Comparison of ENCODE assay signal across 13 mouse cellular contexts in the genomic region with DNA sequence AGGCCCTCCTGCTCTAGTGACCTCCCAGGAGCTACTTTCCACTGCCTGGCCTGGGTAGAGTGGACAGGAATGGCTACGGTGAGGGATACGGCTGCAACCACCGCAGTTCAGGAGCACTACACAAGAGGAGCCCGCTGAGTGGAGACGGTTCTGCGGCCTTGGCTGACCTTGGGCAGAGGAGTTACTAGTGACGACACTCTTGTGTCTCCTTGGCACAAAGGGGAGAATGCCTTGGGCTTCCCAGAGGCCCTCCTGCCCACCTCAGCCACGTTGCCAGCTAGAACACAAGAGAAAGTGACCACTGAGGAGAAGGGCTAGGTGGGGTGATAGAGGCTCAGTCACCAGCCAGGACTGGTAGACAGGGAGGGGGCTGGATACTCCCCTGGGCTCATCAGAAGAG. TPM values are rescaled to one million over a fixed set of nuclear protein-coding genes. Genes with fewer than 3 reads are reported as not detected.
DNase-seq lines count a peak whose midpoint lies in the region; ATAC-seq and TF ChIP-seq lines count a peak whose summit lies in the region.
"Had no signal": no experiment of that assay in that cellular context is flagged by ENCODE, and none has a peak within 500 bp of the region (broad histone marks: within the 10 kb centered on the region; RNA-seq: fewer than 3 reads in every experiment).

No protein-coding gene starts in this region.

- no peak for TF ChIP-seq CTCF in gastrocnemius, adult 2 months (IDR thresholded peaks at IDR 0.05)
- TF ChIP-seq CTCF in kidney, postnatal 0 days (IDR thresholded peaks at IDR 0.05; ENCODE audit: low read depth), result no peak
- no peak for TF ChIP-seq CTCF in CH12.LX (conservative IDR thresholded peaks at IDR 0.05 in 1 of 2, IDR thresholded peaks at IDR 0.05 in 1 of 2; ENCODE audit: low read depth in 2 of 2, low read length in 2 of 2)

- in situ Hi-C loops in CH12.LX (cut with MboI; ENCODE audit: low pct_ligation_motif_present, low pct_unique_long_range_greater_than_20kb, low sequenced_read_pairs), result no loop called here

- H3K79me2 ChIP-seq in CH12.LX (replicated peaks; ENCODE audit: control insufficient read depth, extremely low read depth, insufficient read depth, poor library complexity, severe bottlenecking), result no peaks in the 10 kb centered on the region

- H3K36me3 ChIP-seq in kidney, postnatal 0 days (ENCODE audit: insufficient read depth, low read length), result no peaks in the 10 kb centered on the region
- H3K36me3 ChIP-seq in CH12.LX (replicated peaks in 1 of 2; ENCODE audit: control insufficient read depth in 1 of 2, insufficient read depth in 1 of 2, low read length in 1 of 2), result peaks cover 0 to 14% of the 10 kb centered on the region in 2 experiments
- no peaks in the 10 kb centered on the region for H3K36me3 ChIP-seq in limb, embryonic 10.5 days

- ATAC-seq in kidney, postnatal 0 days (replicated peaks; ENCODE audit: low FRiP score, low read depth), result no peak
- ATAC-seq: hindbrain, embryonic 16.5 days; midbrain, embryonic 16.5 days had no signal

- no peak for TF ChIP-seq EP300 in CH12.LX (IDR thresholded peaks at IDR 0.05; ENCODE audit: low read length)

- H3K27ac ChIP-seq in gastrocnemius, adult 2 months, result peak overlapping the region; percentile 79
- peak overlapping the region; percentile 44 for H3K27ac ChIP-seq in kidney, postnatal 0 days
- peak overlapping the region; percentile 84 for H3K27ac ChIP-seq in CH12.LX (ENCODE audit: insufficient read depth, low read depth)
- peak overlapping the region; percentile 44; the same call in 1 of the 2 replicates for H3K27ac ChIP-seq in limb, embryonic 10.5 days

- DNase-seq in gastrocnemius, adult 2 months, result peak; percentile 24
- no peak for DNase-seq in gastrocnemius, postnatal 36 days
- no peak for DNase-seq in kidney, postnatal 0 days (ENCODE audit: low spot score)
- no peak for DNase-seq in kidney, adult 11 months
- DNase-seq in CH12.LX (ENCODE audit: extremely low read depth), result no peak
- DNase-seq in limb, embryonic 10.5 days (ENCODE audit: low spot score), result no peak
- no peak for DNase-seq in right cerebral cortex, postnatal 10 days (ENCODE audit: low spot score in 2 of 2)
- DNase-seq in B cell, adult 2 months, result no peak
- DNase-seq: cerebellum, postnatal 36 days had no signal

- no peak overlapping the region for H3K9ac ChIP-seq in kidney, postnatal 0 days (ENCODE audit: low read depth, low read length)
- no peak overlapping the region for H3K9ac ChIP-seq in CH12.LX (ENCODE audit: insufficient read depth, low read depth)

- intact Hi-C loops in gastrocnemius, adult 2 months (cut with DNase I), result no loop called here
- intact Hi-C loops in gastrocnemius, postnatal 36 days (cut with DNase I), result no loop called here

- H3K27me3 ChIP-seq in kidney, postnatal 0 days (ENCODE audit: insufficient read depth, low read length), result no peaks in the 10 kb centered on the region
- no peaks in the 10 kb centered on the region for H3K27me3 ChIP-seq in CH12.LX (replicated peaks)
- no peaks in the 10 kb centered on the region for H3K27me3 ChIP-seq in limb, embryonic 10.5 days (ENCODE audit: low read depth, poor library complexity, severe bottlenecking)

- no peak for TF ChIP-seq POLR2A in CH12.LX (IDR thresholded peaks at IDR 0.05; ENCODE audit: low read depth, low read length)

- no peak overlapping the region for H3K4me3 ChIP-seq in gastrocnemius, adult 2 months
- H3K4me3 ChIP-seq in kidney, postnatal 0 days (replicated peaks; ENCODE audit: low read depth, low read length), result no peak overlapping the region
- no peak overlapping the region for H3K4me3 ChIP-seq in CH12.LX (replicated peaks in 1 of 3; ENCODE audit: low read depth in 2 of 3, low read length in 2 of 3, poor library complexity in 1 of 3)
- H3K4me3 ChIP-seq in limb, embryonic 10.5 days, result no peak overlapping the region
- H3K4me3 ChIP-seq: erythroblast, embryonic 14.5 days had no signal

- no peak for TF ChIP-seq RAD21 in CH12.LX (IDR thresholded peaks at IDR 0.05; ENCODE audit: low read depth, low read length)

- dilution Hi-C loops in CH12.LX (cut with MboI; ENCODE audit: extremely low pct_ligation_motif_present, extremely low pct_unique_long_range_greater_than_20kb, low sequenced_read_pairs), result no loop called here

- H3K4me1 ChIP-seq in kidney, postnatal 0 days (replicated peaks; ENCODE audit: insufficient read depth, low read length), result peaks cover 13% of the 10 kb centered on the region; the same call in 1 of the 2 replicates
- peaks cover 38 to 66% of the 10 kb centered on the region in 2 experiments for H3K4me1 ChIP-seq in CH12.LX (ENCODE audit: control insufficient read depth in 1 of 2, insufficient read depth in 2 of 2)
- peaks cover 13% of the 10 kb centered on the region for H3K4me1 ChIP-seq in limb, embryonic 10.5 days

- 68% methylated on average over 8 of the region's 8 CpGs for WGBS in kidney, postnatal 0 days
- WGBS in limb, embryonic 10.5 days, result 84% methylated on average over 8 of the region's 8 CpGs

- no peaks in the 10 kb centered on the region for H3K9me3 ChIP-seq in kidney, postnatal 0 days (replicated peaks; ENCODE audit: low read length)
- H3K9me3 ChIP-seq in CH12.LX (replicated peaks; ENCODE audit: low read length), result no peaks in the 10 kb centered on the region
- no peaks in the 10 kb centered on the region for H3K9me3 ChIP-seq in limb, embryonic 10.5 days (replicated peaks)

- H3K4me2 ChIP-seq in kidney, postnatal 0 days (ENCODE audit: low read length), result no peak overlapping the region
- no peak overlapping the region for H3K4me2 ChIP-seq in CH12.LX (ENCODE audit: insufficient read depth, low read depth, poor library complexity, severe bottlenecking)

TF ChIP-seq in CH12.LX, 34 proteins besides CTCF, POLR2A, EP300 and RAD21:
- TF ChIP-seq MYC (IDR thresholded peaks at IDR 0.05; ENCODE audit: low read depth, low read length) (no peak), TCF12 (IDR thresholded peaks at IDR 0.05; ENCODE audit: low read depth, low read length) (no peak), ELF1 (IDR thresholded peaks at IDR 0.05; ENCODE audit: low read depth, low read length) (no peak), KAT2A (IDR thresholded peaks at IDR 0.05; ENCODE audit: insufficient replicate concordance, low read length) (no peak), ETS1 (conservative IDR thresholded peaks at IDR 0.05; ENCODE audit: low read depth, low read length) (no peak), BHLHE40 (IDR thresholded peaks at IDR 0.05; ENCODE audit: low read depth, low read length) (no peak), ZMIZ1 (IDR thresholded peaks at IDR 0.05; ENCODE audit: low read depth, low read length) (no peak), MAX (IDR thresholded peaks at IDR 0.05; ENCODE audit: low read length) (no peak), SIN3A (IDR thresholded peaks at IDR 0.05; ENCODE audit: low read length) (no peak), PAX5 (IDR thresholded peaks at IDR 0.05; ENCODE audit: low read length) (no peak), ZC3H11A (IDR thresholded peaks at IDR 0.05; ENCODE audit: low read depth, low read length) (no peak), NRF1 (IDR thresholded peaks at IDR 0.05; ENCODE audit: low read depth, low read length) (no peak), JUND (conservative IDR thresholded peaks at IDR 0.05; ENCODE audit: low read depth, low read length) (no peak)
TF ChIP-seq in CH12.LX: peak in this region for 0.

RNA-seq across cellular contexts. Expression of gene Aldh3b1, which starts 5.4 kb away (rescaled TPM):
- total RNA-seq in gastrocnemius, adult 2 months (2021), result under 1 TPM; 0.77 to 0.98 TPM
- 1 to 10 TPM in 1 of 2 experiments, under 1 TPM in 1; 0.92 to 1.6 TPM for total RNA-seq in gastrocnemius, postnatal 36 days (2021)
- polyA plus RNA-seq in kidney, postnatal 0 days (2015; fragmentation: Nextera tagmentation; extraction: Ambion mirVana), result 3.8 and 3.9 TPM in 2 replicates
- total RNA-seq in CH12.LX (2012; rRNA removed), result 5.7 and 8.1 TPM in 2 replicates
- total RNA-seq in CH12.LX (2014; rRNA removed), result 3.7 and 5.9 TPM in 2 replicates
- polyA plus RNA-seq in CH12.LX (2012; ENCODE audit: insufficient read length, low read depth), result 7.4 and 8.1 TPM in 2 replicates
- 0.20 and 0.33 TPM in 2 replicates for polyA plus RNA-seq in limb, embryonic 10.5 days (2016; fragmentation: Nextera tagmentation; extraction: Ambion mirVana)
- polyA plus RNA-seq: erythroblast, embryonic 14.5 days had no signal

RNA-seq across cellular contexts. Expression of gene Unc93b1, which starts 10.8 kb away (rescaled TPM):
- 1 to 10 TPM; 3.6 to 6.4 TPM for total RNA-seq in gastrocnemius, adult 2 months (2021)
- total RNA-seq in gastrocnemius, postnatal 36 days (2021), result 1 to 10 TPM; 5.1 to 7.7 TPM
- 24.2 and 25.5 TPM in 2 replicates for polyA plus RNA-seq in kidney, postnatal 0 days (2015; fragmentation: Nextera tagmentation; extraction: Ambion mirVana)
- total RNA-seq in CH12.LX (2012; rRNA removed) (77.9 and 84.7 TPM in 2 replicates), CH12.LX (2014; rRNA removed) (72.7 and 82.3 TPM in 2 replicates)
- polyA plus RNA-seq in CH12.LX (2012; ENCODE audit: insufficient read length, low read depth), result 105 and 117 TPM in 2 replicates
- 5.4 and 6.7 TPM in 2 replicates for polyA plus RNA-seq in limb, embryonic 10.5 days (2016; fragmentation: Nextera tagmentation; extraction: Ambion mirVana)

RNA-seq across cellular contexts. Expression of gene Ndufs8, which starts 11.6 kb away (rescaled TPM):
- total RNA-seq in gastrocnemius, adult 2 months (2021), result 100 to 1,000 TPM; 211 to 334 TPM
- total RNA-seq in gastrocnemius, postnatal 36 days (2021), result 100 to 1,000 TPM; 242 to 273 TPM
- 417 and 423 TPM in 2 replicates for polyA plus RNA-seq in kidney, postnatal 0 days (2015; fragmentation: Nextera tagmentation; extraction: Ambion mirVana)
- total RNA-seq in CH12.LX (2012; rRNA removed) (216 TPM in 2 replicates), CH12.LX (2014; rRNA removed) (196 and 248 TPM in 2 replicates)
- 182 and 195 TPM in 2 replicates for polyA plus RNA-seq in CH12.LX (2012; ENCODE audit: insufficient read length, low read depth)
- polyA plus RNA-seq in limb, embryonic 10.5 days (2016; fragmentation: Nextera tagmentation; extraction: Ambion mirVana), result 249 and 273 TPM in 2 replicates

RNA-seq across cellular contexts. Expression of gene Tcirg1, which starts 17.3 kb away (rescaled TPM):
- 1 to 10 TPM; 5.1 to 5.8 TPM for total RNA-seq in gastrocnemius, adult 2 months (2021)
- 1 to 10 TPM; 4.8 to 5.9 TPM for total RNA-seq in gastrocnemius, postnatal 36 days (2021)
- polyA plus RNA-seq in kidney, postnatal 0 days (2015; fragmentation: Nextera tagmentation; extraction: Ambion mirVana), result 31.4 and 33.0 TPM in 2 replicates
- total RNA-seq in CH12.LX (2012; rRNA removed) (46.6 and 53.2 TPM in 2 replicates), CH12.LX (2014; rRNA removed) (48.5 and 51.6 TPM in 2 replicates)
- polyA plus RNA-seq in CH12.LX (2012; ENCODE audit: insufficient read length, low read depth), result 62.8 and 67.2 TPM in 2 replicates
- 27.9 and 39.4 TPM in 2 replicates for polyA plus RNA-seq in limb, embryonic 10.5 days (2016; fragmentation: Nextera tagmentation; extraction: Ambion mirVana)

RNA-seq across cellular contexts. Expression of gene Aldh3b3, which starts 34.3 kb away (rescaled TPM):
- not detected for total RNA-seq in gastrocnemius, adult 2 months (2021)
- not detected for total RNA-seq in gastrocnemius, postnatal 36 days (2021)
- polyA plus RNA-seq in kidney, postnatal 0 days (2015; fragmentation: Nextera tagmentation; extraction: Ambion mirVana), result 0.07 TPM in 1 of 2 replicates, not detected in the other
- not detected in 2 replicates for total RNA-seq in CH12.LX (2012; rRNA removed)
- total RNA-seq in CH12.LX (2014; rRNA removed), result not detected in 2 replicates
- not detected in 2 replicates for polyA plus RNA-seq in CH12.LX (2012; ENCODE audit: insufficient read length, low read depth)
- not detected in 2 replicates for polyA plus RNA-seq in limb, embryonic 10.5 days (2016; fragmentation: Nextera tagmentation; extraction: Ambion mirVana)
- total RNA-seq: gastrocnemius, postnatal 25 days had no signal
- polyA plus RNA-seq: erythroblast, embryonic 14.5 days; hindbrain, embryonic 16.5 days; midbrain, embryonic 16.5 days had no signal

Comparison
In these comparisons a context has a peak if more than half of its experiments do, and no peak if none do; other contexts are left out.
1. RNA of gene Unc93b1, which starts 10.8 kb away (total RNA-seq): 72.7 to 84.7 TPM in CH12.LX; 5.1 to 7.7 TPM in gastrocnemius, postnatal 36 days and 3.6 to 6.4 TPM in gastrocnemius, adult 2 months; every median in the first group is over 4 times any median in the second.
2. Peak in every context shown above with its lines, with median percentiles within 50 percentile points of each other: H3K27ac ChIP-seq.